Mouse (Mus musculus): Measurements from ENCODE around the gene Tmem167. TPM values are rescaled to one million over a fixed set of nuclear protein-coding genes. Genes with fewer than 3 reads are reported as not detected.

The Tmem167 gene
- 85.7 and 90.2 TPM in 2 replicates for polyA plus RNA-seq (2015; fragmentation: Nextera tagmentation; extraction: Ambion mirVana)

DNA sequence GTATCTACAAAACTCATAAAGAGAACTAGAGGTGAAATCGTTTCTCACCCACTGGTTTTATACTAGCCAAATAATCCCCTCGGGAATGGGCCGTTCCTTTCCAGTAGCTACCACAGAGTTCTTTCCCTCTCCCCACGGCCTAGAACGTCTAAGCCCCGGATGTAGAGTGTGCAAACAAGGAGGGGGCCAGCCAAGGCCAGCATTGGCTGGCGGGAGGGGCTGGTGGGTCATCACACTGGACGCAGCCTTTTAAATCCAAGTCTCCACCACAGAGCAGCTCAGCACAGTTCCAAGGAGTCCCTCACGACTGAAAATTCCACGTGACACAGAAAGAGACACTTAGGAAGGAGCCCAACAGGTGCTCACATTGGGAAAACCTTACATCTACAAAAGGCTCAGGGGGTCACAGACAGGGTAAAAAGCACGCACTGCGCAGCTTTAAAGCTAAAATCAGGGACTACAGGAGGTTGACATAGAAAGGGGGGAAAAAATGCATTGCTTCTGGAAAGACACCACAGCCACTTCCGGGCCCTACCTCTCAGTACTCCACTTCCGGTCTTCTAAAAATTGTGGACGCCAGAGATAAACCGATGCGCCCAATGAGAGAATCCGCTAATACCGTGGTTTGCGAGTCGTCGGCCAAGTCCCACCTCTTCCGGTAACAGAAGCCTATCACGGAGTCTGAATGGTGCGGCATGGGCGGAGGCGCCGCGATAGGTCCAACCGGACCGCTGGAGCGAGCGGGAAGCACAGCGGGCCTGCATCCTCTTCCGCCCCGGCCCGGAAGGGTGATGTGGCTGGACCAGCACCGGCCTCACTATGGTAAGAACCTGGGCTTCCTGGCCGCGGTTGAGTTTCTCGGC is at the start of gene Tmem167, which contains the start of gene Xrcc4:
TSS of gene Tmem167 (plus strand) at position 162 of the 863 bp plus-strand sequence.
TSS of gene Xrcc4 (minus strand) at position 647 of the 863 bp plus-strand sequence.
- Histone ChIP-seq H3K36me3 (ENCODE audit: control insufficient read depth, insufficient read depth) (no peaks in the 10 kb centered on the region), H3K4me3 (ENCODE audit: low read depth, low read length) (peak within 1 kb of the TSS; percentile 62), H3K4me1 (replicated peaks; ENCODE audit: control insufficient read depth, insufficient read depth, low read length) (no peaks in the 10 kb centered on the region), H3K9me3 (ENCODE audit: control insufficient read depth) (no peaks in the 10 kb centered on the region), H3K27ac (ENCODE audit: low read depth, low read length) (peak within 1 kb of the TSS; percentile 83), H3K4me2 (replicated peaks; ENCODE audit: low read depth) (peak within 1 kb of the TSS; percentile 87), H3K27me3 (replicated peaks; ENCODE audit: control insufficient read depth, insufficient read depth, low read length) (no peaks in the 10 kb centered on the region), H3K9ac (ENCODE audit: low read depth, low read length) (peak within 1 kb of the TSS; percentile 58)
- TF ChIP-seq CTCF (IDR thresholded peaks at IDR 0.05; ENCODE audit: low read depth) = no peak
- ATAC-seq = peak; percentile 100
- 2% methylated on average over 41 of the region's 41 CpGs for whole genome bisulfite sequencing

DNA sequence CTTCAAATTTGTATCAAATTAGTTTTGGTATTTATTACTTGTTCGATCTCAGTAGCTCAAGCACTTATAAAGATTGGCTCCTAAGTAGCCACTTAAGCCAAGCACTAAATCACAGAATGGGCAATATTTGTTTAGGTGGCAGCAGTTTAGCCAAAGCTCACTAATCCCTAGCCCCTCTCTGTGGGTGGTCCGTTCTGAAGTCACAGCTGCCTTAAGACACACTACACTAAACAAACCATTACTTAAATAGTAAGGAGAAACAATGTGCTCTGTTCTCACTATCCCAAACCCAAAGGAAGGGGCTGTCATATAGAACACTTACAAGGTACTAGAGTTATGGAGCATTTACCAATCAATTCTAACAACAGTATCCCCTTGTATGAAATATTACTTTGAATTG is 49.3 kb upstream of the Tmem167 start:
- H3K4me2 ChIP-seq (replicated peaks; ENCODE audit: low read depth) = no peak overlapping the region
- H3K27me3 ChIP-seq (replicated peaks; ENCODE audit: control insufficient read depth, insufficient read depth, low read length) = no peaks in the 10 kb centered on the region
- no peak for TF ChIP-seq CTCF (IDR thresholded peaks at IDR 0.05; ENCODE audit: low read depth)
- H3K4me1 ChIP-seq (replicated peaks; ENCODE audit: control insufficient read depth, insufficient read depth, low read length) = no peaks in the 10 kb centered on the region
- H3K4me3 ChIP-seq (ENCODE audit: low read depth, low read length) = no peak overlapping the region
- no peaks in the 10 kb centered on the region for H3K36me3 ChIP-seq (ENCODE audit: control insufficient read depth, insufficient read depth)
- H3K27ac ChIP-seq (ENCODE audit: low read depth, low read length) = no peak overlapping the region
- ATAC-seq = no peak
- H3K9me3 ChIP-seq (ENCODE audit: control insufficient read depth) = no peaks in the 10 kb centered on the region
- no peak overlapping the region for H3K9ac ChIP-seq (ENCODE audit: low read depth, low read length)
- 23% methylated on average over 2 of the region's 2 CpGs for WGBS

DNA sequence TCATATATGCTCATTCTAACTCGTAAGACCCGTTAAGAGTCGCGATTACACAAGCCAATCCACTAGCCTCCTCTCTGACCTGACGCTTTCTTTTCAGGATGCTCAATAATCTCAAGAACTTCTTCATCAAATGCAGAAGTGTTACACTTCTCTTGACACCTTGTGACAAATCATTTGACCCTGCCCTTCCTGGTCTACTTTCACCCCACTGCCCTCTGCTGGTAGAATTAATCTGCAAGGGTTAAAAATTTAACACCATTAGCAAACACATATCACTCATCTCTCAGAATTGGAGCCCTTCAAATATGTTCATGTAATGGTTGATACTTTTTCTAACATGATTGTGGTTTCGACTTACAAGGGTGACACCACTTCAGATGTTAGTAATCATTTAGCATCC is 37.2 kb upstream of the Tmem167 start:
- 79% methylated on average over 6 of the region's 6 CpGs for WGBS
- H3K4me2 ChIP-seq (replicated peaks; ENCODE audit: low read depth) = no peak overlapping the region

DNA sequence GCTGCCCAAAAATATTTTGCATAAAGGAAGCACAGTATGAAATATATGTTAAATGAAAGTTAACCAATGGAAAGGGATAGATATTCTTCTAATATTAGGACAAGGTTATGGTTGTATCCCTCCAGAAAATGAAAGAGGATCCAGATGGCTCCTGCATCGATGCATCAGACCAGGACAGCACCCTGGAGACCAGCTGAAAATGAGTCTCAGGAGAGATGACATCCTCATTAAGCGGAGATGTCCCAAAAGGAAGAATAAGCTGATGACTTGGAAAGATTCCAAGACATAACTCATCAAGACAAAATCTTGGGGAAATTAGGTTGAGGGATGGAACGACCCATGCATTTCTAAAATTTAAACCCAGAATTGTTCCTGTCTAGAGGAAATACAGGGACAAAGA is 36.5 kb upstream of the Tmem167 start:
- H3K36me3 ChIP-seq (ENCODE audit: control insufficient read depth, insufficient read depth) = no peaks in the 10 kb centered on the region
- ATAC-seq = no peak
- H3K27me3 ChIP-seq (replicated peaks; ENCODE audit: control insufficient read depth, insufficient read depth, low read length) = no peaks in the 10 kb centered on the region
- H3K4me3 ChIP-seq (ENCODE audit: low read depth, low read length) = no peak overlapping the region
- TF ChIP-seq CTCF (IDR thresholded peaks at IDR 0.05; ENCODE audit: low read depth) = no peak
- WGBS = 86% methylated on average over 3 of the region's 3 CpGs
- no peak overlapping the region for H3K27ac ChIP-seq (ENCODE audit: low read depth, low read length)
- no peaks in the 10 kb centered on the region for H3K9me3 ChIP-seq (ENCODE audit: control insufficient read depth)
- no peak overlapping the region for H3K9ac ChIP-seq (ENCODE audit: low read depth, low read length)
- no peaks in the 10 kb centered on the region for H3K4me1 ChIP-seq (replicated peaks; ENCODE audit: control insufficient read depth, insufficient read depth, low read length)
- no peak overlapping the region for H3K4me2 ChIP-seq (replicated peaks; ENCODE audit: low read depth)

More for the DNA sequence above, 37.2 kb upstream of the Tmem167 start:
- peak; percentile 41 for TF ChIP-seq CTCF (IDR thresholded peaks at IDR 0.05; ENCODE audit: low read depth)
- Histone ChIP-seq H3K9ac (ENCODE audit: low read depth, low read length) (no peak overlapping the region), H3K27me3 (replicated peaks; ENCODE audit: control insufficient read depth, insufficient read depth, low read length) (no peaks in the 10 kb centered on the region), H3K9me3 (ENCODE audit: control insufficient read depth) (no peaks in the 10 kb centered on the region), H3K36me3 (ENCODE audit: control insufficient read depth, insufficient read depth) (no peaks in the 10 kb centered on the region), H3K4me1 (replicated peaks; ENCODE audit: control insufficient read depth, insufficient read depth, low read length) (no peaks in the 10 kb centered on the region), H3K4me3 (ENCODE audit: low read depth, low read length) (no peak overlapping the region), H3K27ac (ENCODE audit: low read depth, low read length) (no peak overlapping the region)
- no peak for ATAC-seq

DNA sequence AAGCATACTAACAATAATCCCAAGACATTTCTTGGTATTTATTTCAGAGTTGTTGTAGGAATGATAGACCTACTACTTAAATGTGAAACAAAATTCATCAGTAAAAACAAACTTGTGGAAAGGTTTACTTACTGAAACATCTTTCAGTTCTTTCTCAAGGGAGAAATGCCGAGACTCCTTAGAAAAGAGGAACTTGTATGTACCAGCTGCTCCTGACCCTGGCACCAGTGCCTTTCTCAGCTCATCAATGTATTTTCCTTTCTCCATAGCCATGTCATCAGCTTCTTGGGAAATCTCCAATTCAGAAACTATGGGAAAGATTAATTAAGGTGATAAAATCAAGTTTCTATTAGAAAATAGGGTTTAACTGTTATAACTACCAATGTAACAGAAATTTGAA is 27.0 kb upstream of the Tmem167 start:
- Histone ChIP-seq H3K4me1 (replicated peaks; ENCODE audit: control insufficient read depth, insufficient read depth, low read length) (no peaks in the 10 kb centered on the region), H3K4me3 (ENCODE audit: low read depth, low read length) (no peak overlapping the region), H3K27me3 (replicated peaks; ENCODE audit: control insufficient read depth, insufficient read depth, low read length) (no peaks in the 10 kb centered on the region), H3K36me3 (ENCODE audit: control insufficient read depth, insufficient read depth) (no peaks in the 10 kb centered on the region), H3K27ac (ENCODE audit: low read depth, low read length) (no peak overlapping the region), H3K4me2 (replicated peaks; ENCODE audit: low read depth) (no peak overlapping the region), H3K9me3 (ENCODE audit: control insufficient read depth) (no peaks in the 10 kb centered on the region), H3K9ac (ENCODE audit: low read depth, low read length) (no peak overlapping the region)
- no peak for ATAC-seq
- TF ChIP-seq CTCF (IDR thresholded peaks at IDR 0.05; ENCODE audit: low read depth) = no peak
- WGBS = 84% methylated on average over 1 of the region's 1 CpGs

DNA sequence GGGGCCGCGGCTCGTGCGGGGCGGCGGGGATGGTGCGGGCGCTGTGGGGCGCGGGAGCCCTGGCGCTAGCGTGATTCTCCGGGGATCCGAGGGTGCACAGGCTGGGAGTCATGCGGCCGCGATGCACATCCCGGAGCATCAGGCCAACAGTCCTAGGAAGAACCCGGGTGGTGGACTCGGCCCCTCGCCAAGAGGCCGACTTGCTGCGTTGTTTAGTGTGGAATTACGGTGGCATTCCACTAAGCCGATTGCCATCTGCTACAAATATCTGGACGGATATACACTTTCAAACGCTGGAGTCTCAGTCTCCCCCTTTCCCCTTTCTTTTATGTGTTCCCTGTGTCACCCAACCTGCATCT is 881 bp downstream of the Tmem167 start:
- H3K9me3 ChIP-seq (ENCODE audit: control insufficient read depth) = no peaks in the 10 kb centered on the region
- H3K4me2 ChIP-seq (replicated peaks; ENCODE audit: low read depth) = peak overlapping the region; percentile 87
- H3K36me3 ChIP-seq (ENCODE audit: control insufficient read depth, insufficient read depth) = no peaks in the 10 kb centered on the region
- H3K27ac ChIP-seq (ENCODE audit: low read depth, low read length) = peak overlapping the region; percentile 83
- no peak for TF ChIP-seq CTCF (IDR thresholded peaks at IDR 0.05; ENCODE audit: low read depth)
- peak; percentile 54 for ATAC-seq
- H3K9ac ChIP-seq (ENCODE audit: low read depth, low read length) = peak overlapping the region; percentile 57
- peak overlapping the region; percentile 62 for H3K4me3 ChIP-seq (ENCODE audit: low read depth, low read length)
- no peaks in the 10 kb centered on the region for H3K27me3 ChIP-seq (replicated peaks; ENCODE audit: control insufficient read depth, insufficient read depth, low read length)
- no peaks in the 10 kb centered on the region for H3K4me1 ChIP-seq (replicated peaks; ENCODE audit: control insufficient read depth, insufficient read depth, low read length)
- WGBS = 0% methylated on average over 27 of the region's 27 CpGs
